Mouse (Mus musculus) intestine, postnatal 0 days (tissue): ENCODE data around the gene Mgea5. TPM values are rescaled to one million over a fixed set of nuclear protein-coding genes. Genes with fewer than 3 reads are reported as not detected.

Experiments
- ATAC-seq: fragments of 200-750 bp; cut with Nextera tagmentation; 2 replicates; pipeline ENCODE4 v1.8.0; 2017; ENCODE audit warnings: mild to moderate bottlenecking, moderate TSS enrichment, moderate library complexity
- H3K27ac ChIP-seq: fragments of 300-500 bp; sonication (generic); 2 replicates; pipeline ENCODE4 v1.5.1; 2014; ENCODE audit warnings: mild to moderate bottlenecking, low read depth, low read length, moderate library complexity
- H3K27me3 ChIP-seq: fragments of 300-500 bp; sonication (generic); replicated peaks from 2 replicates; pipeline ENCODE4 v1.6.1; 2014; ENCODE audit warnings: low read length, mixed read lengths; ENCODE audit not compliant: control insufficient read depth, insufficient read depth
- H3K36me3 ChIP-seq: fragments of 300-500 bp; sonication (generic); 2 replicates; pipeline ENCODE4 v1.6.1; 2014; ENCODE audit warnings: mild to moderate bottlenecking, moderate library complexity; ENCODE audit not compliant: control insufficient read depth, insufficient read depth
- H3K4me1 ChIP-seq: fragments of 300-500 bp; sonication (generic); replicated peaks from 2 replicates; pipeline ENCODE4 v1.6.1; 2014; ENCODE audit warnings: antibody characterized with exemption, low read length, mixed read lengths; ENCODE audit not compliant: control insufficient read depth, insufficient read depth
- H3K4me2 ChIP-seq: fragments of 300-500 bp; sonication (generic); replicated peaks from 2 replicates; pipeline ENCODE4 v1.6.1; 2014; ENCODE audit warnings: low read depth, mild to moderate bottlenecking, moderate library complexity
- H3K4me3 ChIP-seq: fragments of 300-500 bp; sonication (generic); 2 replicates; pipeline ENCODE4 v1.5.1; 2014; ENCODE audit warnings: low read depth, low read length
- H3K9ac ChIP-seq: fragments of 300-500 bp; sonication (generic); 2 replicates; pipeline ENCODE4 v1.6.1; 2014; ENCODE audit warnings: mild to moderate bottlenecking, low read depth, low read length
- H3K9me3 ChIP-seq: fragments of 300-500 bp; sonication (generic); 2 replicates; pipeline ENCODE4 v1.6.1; 2016; ENCODE audit warnings: mixed run types; ENCODE audit not compliant: control insufficient read depth
- CTCF ChIP-seq: sonication (generic); IDR thresholded peaks from 2 replicates; pipeline ENCODE4 v1.5.1; 2016; ENCODE audit warnings: low read depth, mild to moderate bottlenecking, control low read depth, antibody characterized with exemption, moderate library complexity
- WGBS: fragments of 180-500 bp; shearing (Covaris S2); extraction: QIAGEN DNeasy Blood & Tissue Kit; methylation state at CpG from one replicate; pipeline ENCODE4 v1.1.7; 2014; 5-methylcytosine and 5-hydroxymethylcytosine counted together
- polyA plus RNA-seq: library from polyadenylated mRNA; unstranded; fragments of >200 nt; fragmentation: Nextera tagmentation; extraction: Ambion mirVana; gene quantifications from 2 replicates; pipeline ENCODE4 v1.2.1, GENCODE M21; 2015

The Mgea5 gene
- polyA plus RNA-seq, 1 experiment from 2014 or later, result 18.2 TPM

GRCm38 (mm10) chr19:45803408-45803807 is 19.8 kb upstream of the Mgea5 start:
- WGBS, result 34% methylated on average over 4 of the region's 4 CpGs
- no peak for TF ChIP-seq CTCF
- no peak for ATAC-seq

GRCm38 (mm10) chr19:45802702-45803101 is 19.1 kb upstream of the Mgea5 start:
- H3K9me3 ChIP-seq, result no peaks in the 10 kb centered on the region
- no peak for ATAC-seq
- H3K4me1 ChIP-seq, result no peaks in the 10 kb centered on the region
- WGBS, result 69% methylated on average over 4 of the region's 4 CpGs
- no peak overlapping the region for H3K9ac ChIP-seq
- H3K4me2 ChIP-seq, result no peak overlapping the region
- TF ChIP-seq CTCF, result no peak
- H3K27ac ChIP-seq, result no peak overlapping the region
- no peak overlapping the region for H3K4me3 ChIP-seq
- H3K36me3 ChIP-seq, result no peaks in the 10 kb centered on the region
- H3K27me3 ChIP-seq, result no peaks in the 10 kb centered on the region

More at GRCm38 (mm10) chr19:45803408-45803807, 19.8 kb upstream of the Mgea5 start:
- H3K36me3 ChIP-seq, result no peaks in the 10 kb centered on the region
- H3K4me2 ChIP-seq, result no peak overlapping the region
- no peak overlapping the region for H3K4me3 ChIP-seq
- no peak overlapping the region for H3K9ac ChIP-seq
- no peaks in the 10 kb centered on the region for H3K4me1 ChIP-seq
- no peak overlapping the region for H3K27ac ChIP-seq
- H3K9me3 ChIP-seq, result no peaks in the 10 kb centered on the region
- H3K27me3 ChIP-seq, result no peaks in the 10 kb centered on the region

- Histone ChIP-seq H3K9ac (no peak overlapping the region), H3K27ac (no peak overlapping the region), H3K36me3 (no peaks in the 10 kb centered on the region), H3K27me3 (no peaks in the 10 kb centered on the region), H3K9me3 (no peaks in the 10 kb centered on the region), H3K4me2 (no peak overlapping the region), H3K4me3 (no peak overlapping the region), H3K4me1 (0 out of 2 replicates have a peak, but pooled peaks cover 5% of the 10 kb centered on the region)
- 72% methylated on average over 15 of the region's 15 CpGs for WGBS
- no peak for TF ChIP-seq CTCF
- ATAC-seq, result no peak
These were observed 13.2 kb upstream of the Mgea5 start for GRCm38 (mm10) chr19:45796879-45797278.

GRCm38 (mm10) chr19:45796061-45796556 is 12.5 kb upstream of the Mgea5 start:
- no peaks in the 10 kb centered on the region for H3K36me3 ChIP-seq
- 12% methylated on average over 15 of the region's 15 CpGs for WGBS
- no peaks in the 10 kb centered on the region for H3K9me3 ChIP-seq
- TF ChIP-seq CTCF, result no peak
- ATAC-seq, result peak; percentile 25; the same call in 1 of the 2 replicates
- no peaks in the 10 kb centered on the region for H3K27me3 ChIP-seq
- 0 out of 2 replicates have a peak, but pooled peaks cover 5% of the 10 kb centered on the region for H3K4me1 ChIP-seq
- H3K27ac ChIP-seq, result no peak overlapping the region
- H3K4me2 ChIP-seq, result peak overlapping the region; percentile 47
- no peak overlapping the region for H3K4me3 ChIP-seq
- no peak overlapping the region for H3K9ac ChIP-seq

- no peak for TF ChIP-seq CTCF
- H3K36me3 ChIP-seq, result no peaks in the 10 kb centered on the region
- H3K4me2 ChIP-seq, result peak overlapping the region; percentile 47
- no peak for ATAC-seq
- no peaks in the 10 kb centered on the region for H3K9me3 ChIP-seq
- H3K9ac ChIP-seq, result no peak overlapping the region
- no peak overlapping the region for H3K4me3 ChIP-seq
- WGBS, result 21% methylated on average over 15 of the region's 15 CpGs
- 0 out of 2 replicates have a peak, but pooled peaks cover 5% of the 10 kb centered on the region for H3K4me1 ChIP-seq
- H3K27ac ChIP-seq, result no peak overlapping the region
- no peaks in the 10 kb centered on the region for H3K27me3 ChIP-seq
These were observed 11.8 kb upstream of the Mgea5 start for GRCm38 (mm10) chr19:45795406-45795944.

GRCm38 (mm10) chr19:45794718-45795117 is 11.1 kb upstream of the Mgea5 start:
- H3K36me3 ChIP-seq, result no peaks in the 10 kb centered on the region
- 69% methylated on average over 6 of the region's 6 CpGs for WGBS
- 0 out of 2 replicates have a peak, but pooled peaks cover 5% of the 10 kb centered on the region for H3K4me1 ChIP-seq

More at GRCm38 (mm10) chr19:45794718-45795117, 11.1 kb upstream of the Mgea5 start:
- no peak overlapping the region for H3K4me2 ChIP-seq
- H3K27me3 ChIP-seq, result no peaks in the 10 kb centered on the region
- no peak overlapping the region for H3K9ac ChIP-seq
- no peaks in the 10 kb centered on the region for H3K9me3 ChIP-seq
- no peak overlapping the region for H3K4me3 ChIP-seq
- no peak for TF ChIP-seq CTCF
- ATAC-seq, result no peak
- H3K27ac ChIP-seq, result no peak overlapping the region
